Mouse (Mus musculus): ENCODE measurements at regions not wholly inside any gene's neighbourhood (a gene's known extent, or its start where the extent isn't known, plus 50 kb on each side); places are given as distances from the start of the nearest gene placed in this dataset.

DNA sequence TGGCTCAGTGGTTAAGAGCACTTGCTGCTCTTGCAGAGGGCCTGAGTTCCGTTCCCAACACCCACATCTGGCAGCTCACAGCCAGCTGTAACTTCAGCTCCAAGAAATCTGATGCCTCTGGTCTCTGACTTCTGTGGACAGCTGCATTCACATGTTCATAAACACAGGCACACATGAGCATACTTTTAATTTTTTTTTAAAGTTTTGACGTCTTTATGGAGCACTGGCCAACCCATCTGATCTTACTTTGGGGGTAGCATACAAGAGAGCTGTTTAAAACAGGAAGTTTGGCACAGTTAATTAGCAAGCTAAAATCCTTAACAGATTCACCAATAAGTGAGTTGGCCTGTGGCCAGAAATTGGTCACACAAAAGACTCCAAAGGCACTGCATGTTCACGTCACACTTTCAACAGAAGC is 81.2 kb upstream of the Atl2 start:
- no peak for DNase-seq

DNA sequence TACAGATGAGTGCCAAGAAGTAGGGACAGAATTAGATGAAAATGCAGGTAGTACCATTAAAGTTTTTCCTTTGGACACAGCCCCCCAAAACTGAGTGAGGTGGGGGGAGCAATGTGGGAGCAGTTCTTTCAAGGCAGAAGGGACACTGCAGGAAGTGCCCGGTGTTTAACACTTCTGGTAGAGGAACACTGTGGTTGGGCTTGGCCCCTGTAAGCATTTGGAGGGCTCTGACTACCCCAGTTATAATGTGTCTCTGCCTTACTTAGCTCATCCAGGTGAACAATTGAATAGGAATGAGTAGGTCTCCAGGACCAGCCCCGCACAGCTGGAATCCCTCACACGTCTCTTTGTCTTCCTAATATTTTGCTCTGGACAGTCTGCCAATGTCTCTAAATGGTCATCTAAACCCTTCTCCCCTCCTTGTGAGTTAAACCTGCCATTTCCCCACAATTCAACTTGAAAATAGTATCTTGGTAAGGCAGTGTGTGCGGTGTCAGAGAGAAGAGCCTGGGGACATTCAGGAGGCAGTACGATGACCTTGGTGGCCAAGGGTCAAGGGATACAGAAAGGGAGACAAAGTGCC is 80.7 kb upstream of the Atl2 start:
- no peak for DNase-seq

DNA sequence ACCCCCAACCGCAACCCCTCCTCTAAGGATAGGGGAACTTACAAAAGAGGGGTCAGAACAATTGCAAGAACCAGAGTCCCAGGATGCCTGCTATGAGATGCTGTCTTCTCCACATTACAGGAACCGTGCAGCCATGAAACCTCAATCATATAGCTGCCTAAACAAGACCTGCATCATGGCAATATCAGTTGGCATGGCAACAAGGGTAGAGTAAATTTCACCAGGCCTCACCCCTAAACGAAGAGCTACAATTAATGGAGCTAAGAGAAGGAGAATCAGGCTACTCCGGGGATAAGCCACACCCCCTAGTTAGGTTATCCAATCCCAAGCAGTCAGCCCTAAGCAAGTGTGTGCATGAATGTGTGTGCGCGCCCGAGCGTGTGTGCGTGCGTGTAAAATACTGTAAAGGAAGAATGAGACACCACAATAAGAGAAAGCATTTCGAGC is 80.1 kb upstream of the Atl2 start:
- DNase-seq, result peak; percentile 21 to 30

DNA sequence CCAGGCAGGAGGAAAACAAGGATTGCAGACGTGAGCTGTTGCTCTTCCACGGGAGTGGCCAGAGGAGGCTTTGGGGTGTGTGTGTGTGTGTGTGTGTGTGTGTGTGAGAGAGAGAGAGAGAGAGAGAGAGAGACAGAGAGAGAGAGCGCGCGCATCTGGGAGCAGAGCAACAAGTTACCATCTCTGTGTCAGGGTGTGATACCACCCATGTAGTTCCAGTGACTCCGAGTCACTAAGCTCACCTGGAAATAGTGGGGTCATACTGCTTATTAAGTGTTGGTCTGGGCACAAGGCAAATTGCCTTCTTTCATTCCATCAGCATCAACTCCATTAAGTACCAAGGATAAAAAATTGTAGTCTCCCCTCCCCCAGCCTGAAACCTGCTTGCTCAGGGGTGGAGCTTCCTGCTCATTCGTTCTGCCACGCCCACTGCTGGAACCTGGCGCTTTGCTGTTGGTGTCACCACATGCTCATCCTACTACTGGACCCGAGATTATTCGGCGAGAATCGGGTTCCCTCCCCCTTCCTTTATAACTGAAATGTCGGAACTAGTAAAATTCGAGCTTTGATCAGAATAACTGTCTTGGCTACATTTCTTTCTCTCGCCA is 79.3 kb upstream of the Atl2 start:
- DNase-seq, result peak; percentile 19 to 35

DNA sequence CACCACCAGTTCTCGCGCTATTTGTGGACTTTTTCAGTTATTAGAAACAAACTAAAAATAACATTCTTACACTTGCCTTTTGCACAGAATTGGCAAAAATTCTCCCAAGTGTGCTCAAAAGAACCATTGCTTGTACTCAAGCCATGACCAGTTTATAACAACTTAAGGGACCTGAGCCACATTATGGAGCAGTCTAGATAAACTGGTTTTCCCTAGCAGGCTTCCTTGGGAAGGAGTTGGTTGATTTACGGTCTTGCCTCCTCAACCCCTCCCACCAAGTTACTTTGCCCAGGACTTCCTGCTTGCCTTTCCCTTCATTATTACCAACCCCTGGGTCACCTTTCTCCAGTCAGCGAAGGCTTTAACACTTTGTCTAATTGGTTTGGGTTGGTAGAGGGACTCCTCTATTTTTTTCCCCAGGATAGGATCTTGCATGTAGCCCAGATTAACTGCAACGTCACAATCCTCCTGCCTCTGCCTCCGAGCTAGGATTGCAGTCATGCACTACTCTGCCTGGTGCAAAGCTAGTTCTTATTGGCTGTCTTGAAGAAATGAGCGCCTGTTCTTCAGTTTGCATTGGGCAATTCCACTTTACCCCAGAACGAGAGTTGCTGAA is 75.9 kb upstream of the Atl2 start:
- DNase-seq, result no peak

DNA sequence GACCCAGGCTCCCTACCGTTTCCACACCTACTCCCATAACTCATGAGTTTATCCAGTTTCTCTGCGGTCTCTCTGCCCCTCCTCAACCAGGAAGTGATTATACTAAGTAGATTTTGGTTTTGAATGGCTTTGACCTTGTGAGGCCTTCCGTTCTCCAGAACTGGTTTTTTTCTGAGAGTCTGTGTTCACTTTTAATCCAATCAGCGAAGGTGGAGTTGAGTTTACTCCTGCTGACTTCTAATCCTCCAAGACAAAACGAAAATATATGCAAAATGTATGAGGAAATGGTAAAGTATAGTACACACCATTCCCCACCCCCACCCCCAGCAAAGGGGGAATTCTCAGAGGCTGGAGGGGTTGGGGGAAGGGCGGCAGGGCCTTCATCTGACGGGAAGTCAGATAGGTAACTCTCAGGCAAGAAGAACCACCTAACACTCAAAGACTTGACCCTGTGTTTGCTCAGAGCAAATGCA is 73.6 kb upstream of the Atl2 start:
- DNase-seq, result no peak

DNA sequence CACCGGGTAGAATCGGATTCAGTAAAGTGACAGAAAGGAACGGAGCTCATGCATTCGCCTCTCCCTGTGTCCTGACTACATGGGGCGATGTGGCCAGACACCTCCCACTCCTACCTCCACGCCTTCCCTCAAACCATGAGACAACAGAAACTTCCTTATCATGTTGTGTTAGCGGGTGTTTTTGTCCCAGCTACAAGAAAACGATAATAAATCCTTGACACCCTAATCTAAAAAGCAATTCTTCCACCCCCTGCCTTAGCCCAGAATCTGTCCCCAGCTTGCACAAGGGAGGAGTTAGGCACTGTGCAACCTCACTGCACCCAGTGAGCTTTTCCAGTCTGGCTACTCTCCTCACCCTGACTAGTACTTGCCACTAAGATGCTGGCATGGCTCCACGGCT is 72.9 kb upstream of the Atl2 start:
- no peak for DNase-seq

DNA sequence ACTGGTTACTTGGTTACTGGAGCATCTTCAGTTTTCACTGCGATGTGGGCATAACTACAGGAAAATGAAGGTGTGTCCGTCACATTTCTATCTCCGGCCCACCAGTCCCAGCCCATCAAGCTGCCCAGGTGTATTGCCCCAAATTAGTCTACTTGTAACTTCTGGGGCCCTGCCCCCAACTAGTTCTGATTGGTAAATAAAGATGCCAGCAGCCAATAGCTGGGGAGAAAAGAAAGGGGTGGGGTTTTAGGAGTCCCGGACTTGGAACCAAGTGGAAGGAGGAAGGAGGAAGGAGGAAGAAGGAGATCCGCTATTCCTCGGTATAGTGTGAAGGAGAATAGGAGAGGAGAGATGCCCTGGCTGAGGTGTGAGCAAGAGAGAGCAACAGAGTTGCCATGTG is 71.1 kb upstream of the Atl2 start:
- no peak for DNase-seq

DNA sequence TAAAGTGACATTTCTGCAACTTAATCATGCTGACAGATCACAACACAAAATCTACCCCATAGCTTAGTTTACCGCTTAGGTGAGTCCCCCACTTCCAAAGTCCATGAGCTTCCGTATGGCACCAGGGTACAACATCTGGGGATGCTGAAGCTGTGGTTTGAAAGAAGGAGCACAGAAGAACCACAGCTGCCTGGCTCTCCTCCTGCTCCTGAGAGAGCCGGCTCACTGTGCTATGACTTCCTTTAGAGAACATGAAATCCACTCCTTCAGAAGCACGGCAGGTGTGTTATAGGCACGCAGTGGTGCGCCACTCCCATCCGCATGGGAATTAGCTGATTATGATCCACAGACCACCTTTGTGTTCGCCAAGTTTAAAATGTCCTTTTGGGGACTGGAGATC is 69.7 kb upstream of the Atl2 start:
- no peak for DNase-seq

DNA sequence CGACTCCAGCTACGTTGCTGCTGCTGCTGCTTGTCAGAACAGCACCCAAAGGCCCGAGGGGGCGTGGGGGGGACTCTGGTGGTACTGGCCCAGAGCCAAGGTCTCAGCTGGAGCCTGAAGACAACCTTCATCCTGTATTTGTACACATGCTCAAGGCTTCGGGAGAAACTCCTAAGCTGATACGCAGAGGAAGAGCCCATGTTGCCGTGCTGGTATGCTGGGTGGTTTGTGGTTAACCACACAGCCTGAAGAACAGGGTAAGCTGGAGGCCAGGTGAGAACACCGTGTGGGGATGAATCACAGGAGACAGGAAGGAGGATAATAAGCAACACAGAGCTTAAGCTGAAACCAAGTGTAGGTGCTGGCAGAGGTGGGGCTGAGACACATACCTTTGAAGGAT is 68.9 kb upstream of the Atl2 start:
- DNase-seq, result peak; percentile 28 to 45

DNA sequence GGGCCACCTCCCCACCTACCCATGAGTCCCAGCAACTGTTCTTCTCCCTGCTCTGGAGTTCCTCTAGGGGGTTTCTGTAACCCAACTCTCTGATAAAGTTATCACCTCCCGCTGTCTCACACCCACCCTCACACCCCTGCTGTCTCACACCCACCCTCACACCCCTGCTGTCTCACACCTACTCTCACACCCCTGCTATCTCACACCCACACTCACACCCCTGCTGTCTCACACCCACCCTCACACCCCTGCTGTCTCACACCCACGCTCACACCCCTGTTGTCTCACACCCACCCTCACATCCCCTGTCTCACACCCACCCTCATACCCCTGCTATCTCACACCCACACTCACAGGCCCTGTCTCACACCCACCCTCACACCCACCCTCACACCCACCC is 67.4 kb upstream of the Atl2 start:
- DNase-seq, result no peak

DNA sequence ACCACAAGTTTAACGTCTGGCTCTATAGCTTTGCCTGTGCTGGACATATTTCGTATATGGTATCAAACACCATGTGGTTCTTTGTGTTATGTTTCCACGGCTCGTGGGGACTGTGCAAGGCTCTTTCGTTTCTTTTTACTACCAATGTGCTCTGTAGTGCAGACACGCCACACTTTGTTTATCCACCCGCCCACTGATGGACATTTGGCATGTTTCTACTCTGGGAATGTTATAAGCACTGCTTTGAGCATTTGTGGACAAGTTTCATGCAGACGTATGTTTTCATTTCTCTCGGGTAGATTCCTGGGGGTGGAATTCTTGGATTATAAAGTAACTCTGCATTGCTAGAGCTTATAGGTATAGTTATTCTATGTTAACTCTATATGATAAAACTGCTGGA is 65.5 kb upstream of the Atl2 start:
- DNase-seq, result no peak

DNA sequence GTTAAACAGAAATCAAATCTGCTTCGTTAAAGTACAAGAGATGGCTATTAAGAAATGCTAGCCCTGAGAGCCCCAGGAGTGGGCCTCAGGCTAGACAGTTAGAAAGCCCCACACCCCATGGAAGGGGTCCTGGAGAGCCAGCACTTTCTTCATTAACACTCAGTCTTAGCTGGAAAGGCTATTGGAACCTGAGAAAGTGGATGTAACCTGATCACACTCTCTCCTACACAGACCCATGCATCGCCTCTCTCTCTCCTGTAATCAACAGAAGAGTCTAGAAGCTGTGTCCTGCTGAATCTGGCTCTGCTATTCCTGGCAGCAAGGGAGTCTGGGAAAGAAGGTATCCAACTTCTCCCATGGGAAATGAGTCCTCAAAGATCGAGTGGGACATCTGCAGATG is 64.8 kb upstream of the Atl2 start:
- no peak for DNase-seq

DNA sequence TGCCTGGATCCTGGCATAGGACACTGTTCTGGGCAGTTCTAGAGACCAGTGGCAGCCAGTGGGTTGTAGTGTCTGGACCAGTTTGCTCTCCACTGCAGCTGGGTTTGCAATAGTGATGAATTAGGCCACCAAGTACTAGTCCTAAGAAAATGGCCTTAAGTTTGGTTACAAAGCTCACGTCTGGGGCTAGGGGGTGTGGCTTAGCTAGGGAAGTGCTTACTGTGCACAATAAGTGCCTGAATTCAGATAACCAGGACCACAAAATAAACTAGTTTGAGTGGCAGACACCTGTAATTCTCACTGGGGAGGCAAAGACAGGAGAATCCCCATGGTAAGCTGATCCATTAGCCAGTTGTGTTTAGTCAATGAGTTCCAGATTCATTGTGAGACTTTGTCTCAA is 59.3 kb upstream of the Atl2 start:
- DNase-seq, result peak; percentile 24 to 30

DNA sequence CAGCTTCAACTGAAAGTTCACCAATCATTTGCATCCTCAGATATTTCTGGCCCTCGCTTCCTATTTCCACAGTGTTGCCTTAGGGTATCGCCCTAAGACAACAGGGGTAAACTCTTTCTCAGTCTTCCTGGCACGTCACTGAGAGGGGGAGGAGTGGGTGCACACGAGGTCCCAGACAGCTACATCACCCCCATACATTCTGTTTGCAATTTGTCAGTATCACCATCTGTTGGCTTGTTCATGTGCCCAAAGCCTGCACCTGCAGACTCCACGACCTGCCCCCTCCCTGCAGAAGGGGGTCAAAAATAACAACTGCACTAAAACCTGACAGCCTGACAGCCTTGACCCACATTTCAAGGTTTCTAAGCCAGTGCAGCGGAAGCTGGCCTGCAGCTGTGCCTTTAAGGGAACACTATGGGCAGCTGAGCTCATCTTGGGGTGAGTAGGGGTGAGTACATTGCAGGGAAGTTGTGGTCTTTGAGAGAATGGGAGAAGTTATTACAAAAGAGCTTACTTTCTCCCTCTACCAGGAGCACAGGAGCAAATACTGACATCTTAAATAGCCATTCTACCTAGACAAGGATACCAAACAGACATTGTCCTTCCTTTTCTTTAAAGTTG is 58.8 kb upstream of the Atl2 start:
- DNase-seq, result peak; percentile 25 to 36

DNA sequence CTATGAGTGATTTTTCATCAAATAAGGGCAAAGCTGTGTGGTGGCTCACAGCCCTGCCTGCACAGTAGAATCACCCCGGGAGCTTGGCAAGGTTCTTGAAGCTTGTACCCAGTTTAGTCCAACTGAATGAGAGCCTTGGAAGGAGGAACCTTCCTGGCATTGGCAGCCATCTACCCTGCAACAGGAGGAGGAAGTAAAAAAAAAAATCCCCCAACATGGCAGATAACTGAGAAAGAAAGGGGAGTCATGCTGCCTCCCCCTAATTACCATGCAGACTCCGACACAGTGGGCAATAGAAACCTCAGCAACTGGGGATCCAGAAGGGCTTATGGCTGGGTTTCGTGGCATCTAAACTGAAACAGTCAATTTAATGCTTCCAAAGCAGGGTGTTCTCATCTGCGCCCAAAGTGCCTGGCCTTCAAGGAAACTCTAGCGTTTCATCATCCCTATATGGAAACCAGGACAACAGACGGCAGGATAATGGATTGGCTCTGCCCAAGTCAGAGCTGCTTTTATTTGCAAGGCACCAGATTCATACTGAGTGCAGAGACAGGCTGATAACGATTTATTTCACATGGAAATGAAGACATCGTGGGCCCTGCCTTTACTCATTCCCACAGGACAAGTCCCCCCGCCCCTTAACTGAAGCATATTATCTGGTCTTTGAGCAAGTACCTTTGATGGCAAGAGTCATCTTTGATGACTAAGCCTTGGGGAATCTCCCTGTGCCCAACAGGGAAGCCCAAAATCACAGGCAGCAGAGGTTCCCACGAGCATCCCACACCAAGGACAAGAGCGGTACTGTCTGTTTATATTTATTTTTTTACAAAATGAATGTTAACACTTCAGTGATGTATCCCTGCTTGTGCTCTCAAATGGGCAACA is 52.9 kb upstream of the Atl2 start:
- DNase-seq, result no peak

Data from B cell, adult 2 months (primary cell).